8 mouse cellular contexts compared by ENCODE assay signal in the genomic region with DNA sequence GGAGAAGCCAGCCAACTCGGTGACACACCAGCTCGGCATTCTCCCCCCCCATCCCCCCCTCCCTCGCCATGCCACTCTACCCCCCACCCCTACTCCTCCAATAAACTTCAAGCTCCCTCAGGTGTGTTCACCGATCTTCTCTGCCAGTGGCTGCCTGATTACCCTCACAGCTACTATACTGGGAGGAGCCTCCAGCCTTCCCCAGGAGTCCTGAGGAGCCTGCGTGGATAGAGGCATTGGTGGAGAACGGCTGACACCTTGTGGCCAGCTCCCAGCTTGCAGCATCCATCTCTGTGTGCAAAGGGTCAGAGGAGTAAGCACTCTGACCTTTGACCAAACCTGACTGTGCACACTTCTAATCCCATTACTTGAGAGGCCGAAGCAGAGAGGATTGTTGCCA. TPM values are rescaled to one million over a fixed set of nuclear protein-coding genes. Genes with fewer than 3 reads are reported as not detected.
DNase-seq lines count a peak whose midpoint lies in the region; ATAC-seq and TF ChIP-seq lines count a peak whose summit lies in the region.

No protein-coding gene starts in this region.

- H3K4me1 ChIP-seq in heart, embryonic 14.5 days (ENCODE audit: control insufficient read depth in 2 of 2, insufficient read depth in 2 of 2, low read length in 2 of 2), result peaks cover 18 to 23% of the 10 kb centered on the region in 2 experiments
- peaks cover 18% of the 10 kb centered on the region for H3K4me1 ChIP-seq in liver, postnatal 0 days (ENCODE audit: insufficient read depth)
- 0 out of 2 replicates have a peak, but pooled peaks cover 3% of the 10 kb centered on the region for H3K4me1 ChIP-seq in neural tube, embryonic 14.5 days (ENCODE audit: control insufficient read depth, insufficient read depth, low read length)

- H3K4me3 ChIP-seq in heart, embryonic 14.5 days (ENCODE audit: control insufficient read depth in 1 of 2, insufficient read depth in 1 of 2, low read depth in 1 of 2, low read length in 2 of 2), result no peak overlapping the region
- H3K4me3 ChIP-seq in liver, postnatal 0 days (ENCODE audit: low read depth, low read length), result no peak overlapping the region
- H3K4me3 ChIP-seq in neural tube, embryonic 14.5 days (ENCODE audit: low read depth, low read length), result no peak overlapping the region

- no peak overlapping the region for H3K4me2 ChIP-seq in heart, embryonic 14.5 days (ENCODE audit: low read length)
- no peak overlapping the region for H3K4me2 ChIP-seq in liver, postnatal 0 days (ENCODE audit: low read depth, low read length)
- H3K4me2 ChIP-seq in neural tube, embryonic 14.5 days (ENCODE audit: low read depth, low read length), result no peak overlapping the region

- peak; percentile 77 for ATAC-seq in erythroid progenitor cell, adult 5-6 weeks (replicated peaks; ENCODE audit: low FRiP score, poor library complexity, severe bottlenecking)
- ATAC-seq in heart, embryonic 14.5 days (ENCODE audit: insufficient number of reproducible peaks, insufficient read depth, low FRiP score, low read depth), result peak; percentile 52; the same call in 1 of the 2 replicates
- peak; percentile 88 for ATAC-seq in liver, postnatal 0 days
- peak; percentile 83 for ATAC-seq in neural tube, embryonic 14.5 days (ENCODE audit: low read depth)

- TF ChIP-seq EP300 in liver, postnatal 0 days (IDR thresholded peaks at IDR 0.05; ENCODE audit: low read depth), result no peak

- no peaks in the 10 kb centered on the region for H3K27me3 ChIP-seq in heart, embryonic 14.5 days (ENCODE audit: control insufficient read depth, insufficient read depth, low read length)
- H3K27me3 ChIP-seq in liver, postnatal 0 days (ENCODE audit: insufficient read depth, low read length), result no peaks in the 10 kb centered on the region
- no peaks in the 10 kb centered on the region for H3K27me3 ChIP-seq in neural tube, embryonic 14.5 days (ENCODE audit: control insufficient read depth, insufficient read depth, low read length)

- H3K9ac ChIP-seq in heart, embryonic 14.5 days (ENCODE audit: low read length), result no peak overlapping the region
- no peak overlapping the region for H3K9ac ChIP-seq in liver, postnatal 0 days (replicated peaks)
- H3K9ac ChIP-seq in neural tube, embryonic 14.5 days (replicated peaks; ENCODE audit: low read depth, low read length), result no peak overlapping the region

- H3K36me3 ChIP-seq in heart, embryonic 14.5 days (ENCODE audit: control insufficient read depth, insufficient read depth, low read length), result no peaks in the 10 kb centered on the region
- no peaks in the 10 kb centered on the region for H3K36me3 ChIP-seq in liver, postnatal 0 days (replicated peaks; ENCODE audit: insufficient read depth, low read length)
- no peaks in the 10 kb centered on the region for H3K36me3 ChIP-seq in neural tube, embryonic 14.5 days (ENCODE audit: control insufficient read depth, insufficient read depth, low read length)

- H3K9me3 ChIP-seq in heart, embryonic 14.5 days (ENCODE audit: control insufficient read depth, low read length), result no peaks in the 10 kb centered on the region
- H3K9me3 ChIP-seq in liver, postnatal 0 days (ENCODE audit: low read length), result no peaks in the 10 kb centered on the region
- H3K9me3 ChIP-seq in neural tube, embryonic 14.5 days (ENCODE audit: control insufficient read depth, low read length), result no peaks in the 10 kb centered on the region

- peak; percentile 97 for TF ChIP-seq CTCF in liver, postnatal 0 days (IDR thresholded peaks at IDR 0.05; ENCODE audit: low read depth)

- WGBS in heart, embryonic 14.5 days, result 6% methylated on average over 7 of the region's 7 CpGs
- 6% methylated on average over 7 of the region's 7 CpGs for WGBS in liver, postnatal 0 days (ENCODE audit: insufficient replicate concordance)
- 8% methylated on average over 7 of the region's 7 CpGs for WGBS in neural tube, embryonic 14.5 days

- DNase-seq in CD8-positive naive resting alpha-beta T cell, adult 2 months (ENCODE audit: low read depth in 2 of 2, low spot score in 2 of 2), result peak; percentile 75 to 78
- peak; percentile 95 for DNase-seq in brain, adult 2 months (ENCODE audit: low read depth, low spot score)
- peak; percentile 90 for DNase-seq in kidney, postnatal 10 days
- peak; percentile 88 for DNase-seq in liver, postnatal 0 days
- DNase-seq in testis, postnatal 14 days (ENCODE audit: low spot score), result peak; percentile 54

- H3K27ac ChIP-seq in heart, embryonic 14.5 days (replicated peaks in 1 of 2; ENCODE audit: control insufficient read depth in 1 of 2, insufficient read depth in 1 of 2, low read depth in 2 of 2, low read length in 2 of 2), result no peak overlapping the region
- no peak overlapping the region for H3K27ac ChIP-seq in liver, postnatal 0 days (ENCODE audit: low read depth)
- no peak overlapping the region for H3K27ac ChIP-seq in neural tube, embryonic 14.5 days (ENCODE audit: low read depth, low read length)

RNA-seq across cellular contexts. Expression of a gene that starts 6.8 kb away (rescaled TPM):
- total RNA-seq in erythroid progenitor cell, adult 5-6 weeks (2015; ENCODE audit: low replicate concordance), result 113 and 187 TPM in 2 replicates
- 141 and 357 TPM in 2 replicates for total RNA-seq in erythroid progenitor cell, adult 5-6 weeks (2017; ENCODE audit: low replicate concordance)
- 15.4 and 17.0 TPM in 2 replicates for polyA plus RNA-seq in heart, embryonic 14.5 days (2014; fragmentation: Nextera tagmentation; extraction: Ambion mirVana)
- polyA plus RNA-seq in liver, postnatal 0 days (2015; fragmentation: Nextera tagmentation; extraction: Ambion mirVana), result 6.3 and 9.6 TPM in 2 replicates
- 26.5 and 27.4 TPM in 2 replicates for polyA plus RNA-seq in neural tube, embryonic 14.5 days (2014; fragmentation: Nextera tagmentation; extraction: Ambion mirVana)

RNA-seq across cellular contexts. Expression of a gene that starts 32.6 kb away (rescaled TPM):
- 1.1 TPM in 1 of 2 replicates, not detected in the other for total RNA-seq in erythroid progenitor cell, adult 5-6 weeks (2015; ENCODE audit: low replicate concordance)
- total RNA-seq in erythroid progenitor cell, adult 5-6 weeks (2017; ENCODE audit: low replicate concordance), result not detected in 2 replicates
- polyA plus RNA-seq in heart, embryonic 14.5 days (2014; fragmentation: Nextera tagmentation; extraction: Ambion mirVana), result 0.07 TPM in 2 replicates
- 1.8 and 2.3 TPM in 2 replicates for polyA plus RNA-seq in liver, postnatal 0 days (2015; fragmentation: Nextera tagmentation; extraction: Ambion mirVana)
- polyA plus RNA-seq in neural tube, embryonic 14.5 days (2014; fragmentation: Nextera tagmentation; extraction: Ambion mirVana), result 0.12 and 0.23 TPM in 2 replicates
